Mouse (Mus musculus) stomach, embryonic 15.5 days (tissue): ENCODE measurements at regions not wholly inside any gene's neighbourhood (a gene's known extent, or its start where the extent isn't known, plus 50 kb on each side); places are given as distances from the start of the nearest gene placed in this dataset.

Source experiments
- ATAC-seq: fragments of 200-750 bp; cut with Nextera tagmentation; 2 replicates; pipeline ENCODE4 v1.8.0; 2017; ENCODE audit warnings: low read depth, moderate number of reproducible peaks, moderate TSS enrichment; ENCODE audit not compliant: insufficient read depth, low FRiP score
- H3K27ac ChIP-seq: fragments of 300-500 bp; sonication (generic); 2 replicates; pipeline ENCODE4 v1.5.1; 2015; ENCODE audit warnings: mild to moderate bottlenecking, inconsistent platforms
- H3K27me3 ChIP-seq: fragments of 300-500 bp; sonication (generic); replicated peaks from 2 replicates; pipeline ENCODE4 v1.6.1; 2015; ENCODE audit warnings: inconsistent platforms
- H3K36me3 ChIP-seq: fragments of 300-500 bp; sonication (generic); 2 replicates; pipeline ENCODE4 v1.6.1; 2015; ENCODE audit warnings: inconsistent platforms
- H3K4me1 ChIP-seq: fragments of 300-500 bp; sonication (generic); 2 replicates; pipeline ENCODE4 v1.6.1; 2015; ENCODE audit warnings: inconsistent platforms
- H3K4me2 ChIP-seq: fragments of 300-500 bp; sonication (generic); 2 replicates; pipeline ENCODE4 v1.6.1; 2015; ENCODE audit warnings: mild to moderate bottlenecking, inconsistent platforms
- H3K4me3 ChIP-seq: fragments of 300-500 bp; sonication (generic); replicated peaks from 2 replicates; pipeline ENCODE4 v1.5.1; 2015; ENCODE audit warnings: inconsistent platforms
- H3K9ac ChIP-seq: fragments of 300-500 bp; sonication (generic); 2 replicates; pipeline ENCODE4 v1.6.1; 2015; ENCODE audit warnings: inconsistent platforms
- H3K9me3 ChIP-seq: fragments of 300-500 bp; sonication (generic); 2 replicates; pipeline ENCODE4 v1.6.1; 2016; ENCODE audit warnings: inconsistent platforms
- WGBS: fragments of 180-500 bp; shearing (Covaris S2); methylation state at CpG from one replicate; pipeline ENCODE4 v1.1.7; 2015; 5-methylcytosine and 5-hydroxymethylcytosine counted together

- H3K27me3 ChIP-seq: peaks cover 35% of the 10 kb centered on the region
- no peak overlapping the region for H3K9ac ChIP-seq
- H3K27ac ChIP-seq: no peak overlapping the region
- H3K4me2 ChIP-seq: 0 out of 2 replicates have a peak overlapping the region, but pooled peaks have one; percentile 16
- no peaks in the 10 kb centered on the region; the same call in 1 of the 2 replicates for H3K4me1 ChIP-seq
- WGBS: 4% methylated on average over 15 of the region's 15 CpGs
- H3K36me3 ChIP-seq: no peaks in the 10 kb centered on the region
- ATAC-seq: no peak
- H3K9me3 ChIP-seq: no peaks in the 10 kb centered on the region
- 0 out of 2 replicates have a peak overlapping the region, but pooled peaks have one; percentile 3 for H3K4me3 ChIP-seq
Measured at GRCm38 (mm10) chr13:83739541-83740061, 235.8 kb downstream of the Mef2c start.

DNA sequence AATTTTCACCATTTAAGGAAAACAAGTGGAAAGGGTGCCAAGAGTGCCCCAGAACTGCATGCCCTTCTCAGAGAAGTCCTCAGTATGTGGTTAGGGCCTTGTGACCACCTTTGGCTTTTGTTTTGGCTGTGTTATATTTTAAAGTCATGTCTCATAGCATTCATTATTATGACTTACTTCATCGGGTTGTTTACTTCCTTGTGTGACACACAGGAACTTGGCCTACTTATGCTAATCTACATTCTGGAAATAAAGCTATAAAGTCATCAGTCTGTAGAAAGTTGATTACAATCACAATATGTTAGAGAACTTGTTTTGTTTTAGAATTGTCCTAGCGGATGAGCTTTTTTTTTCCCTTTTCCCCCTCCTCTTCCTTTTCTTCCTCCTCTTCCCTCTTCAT lies 236.3 kb downstream of the Mef2c start:
- Histone ChIP-seq H3K27ac (no peak overlapping the region), H3K36me3 (no peaks in the 10 kb centered on the region), H3K9me3 (no peaks in the 10 kb centered on the region), H3K27me3 (peaks cover 40% of the 10 kb centered on the region), H3K4me1 (no peaks in the 10 kb centered on the region; the same call in 1 of the 2 replicates), H3K4me3 (no peak overlapping the region), H3K4me2 (no peak overlapping the region), H3K9ac (no peak overlapping the region)
- WGBS: 46% methylated on average over 2 of the region's 2 CpGs
- no peak for ATAC-seq

- Histone ChIP-seq H3K27me3 (peaks cover 43% of the 10 kb centered on the region), H3K4me3 (no peak overlapping the region), H3K9ac (no peak overlapping the region), H3K9me3 (no peaks in the 10 kb centered on the region), H3K27ac (no peak overlapping the region), H3K4me1 (no peaks in the 10 kb centered on the region; the same call in 1 of the 2 replicates), H3K36me3 (no peaks in the 10 kb centered on the region), H3K4me2 (no peak overlapping the region)
- no peak for ATAC-seq
- 39% methylated on average over 4 of the region's 4 CpGs for WGBS
Measured at GRCm38 (mm10) chr13:83740771-83741170, 236.9 kb downstream of the Mef2c start.

DNA sequence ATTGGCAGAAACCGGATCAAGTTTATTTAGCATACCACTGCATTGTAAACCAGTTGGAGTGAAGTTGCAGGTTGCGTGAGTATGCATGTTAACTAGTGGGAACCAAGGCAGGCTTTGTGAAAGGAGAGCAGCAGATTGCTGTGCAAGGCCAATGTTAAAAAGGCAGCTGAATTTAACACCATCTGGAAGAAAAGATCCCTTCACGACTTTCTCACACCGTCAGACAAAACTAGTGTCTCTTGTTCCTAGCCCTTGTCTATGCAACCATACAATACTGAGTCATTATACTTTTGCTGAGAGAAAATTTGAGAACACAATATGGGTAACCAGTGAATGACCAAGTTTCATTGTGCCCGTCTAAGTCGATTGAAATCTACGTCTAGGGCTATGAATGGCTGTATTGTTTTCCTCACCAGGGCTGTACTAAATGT lies 237.8 kb downstream of the Mef2c start:
- Histone ChIP-seq H3K27me3 (peaks cover 39% of the 10 kb centered on the region), H3K4me3 (no peak overlapping the region), H3K4me2 (no peak overlapping the region), H3K9me3 (no peaks in the 10 kb centered on the region), H3K36me3 (no peaks in the 10 kb centered on the region), H3K9ac (no peak overlapping the region), H3K4me1 (no peaks in the 10 kb centered on the region; the same call in 1 of the 2 replicates), H3K27ac (no peak overlapping the region)
- 42% methylated on average over 7 of the region's 7 CpGs for WGBS
- ATAC-seq: no peak

DNA sequence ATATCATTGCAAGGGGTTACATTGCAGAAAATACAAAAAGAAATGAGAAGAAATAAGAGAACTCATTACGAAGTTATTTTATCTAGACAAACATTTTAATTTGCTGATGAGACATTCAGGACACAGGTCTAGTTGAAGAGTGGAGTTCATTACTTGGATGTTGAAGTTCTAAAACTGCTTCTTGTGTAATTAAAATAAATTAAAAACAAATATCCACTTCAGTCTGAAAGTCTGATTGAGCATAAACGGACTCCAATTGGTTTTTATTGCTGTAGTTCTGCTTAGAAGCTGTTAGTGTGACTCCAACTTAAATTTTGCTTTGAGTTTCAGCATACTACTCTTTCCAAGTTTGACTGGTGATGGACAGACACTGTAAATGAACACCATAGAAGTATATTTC lies 238.3 kb downstream of the Mef2c start:
- no peak overlapping the region for H3K9ac ChIP-seq
- no peaks in the 10 kb centered on the region for H3K36me3 ChIP-seq
- no peak overlapping the region for H3K27ac ChIP-seq
- 71% methylated on average over 2 of the region's 2 CpGs for WGBS
- peaks cover 38% of the 10 kb centered on the region for H3K27me3 ChIP-seq
- H3K4me3 ChIP-seq: no peak overlapping the region
- no peak overlapping the region for H3K4me2 ChIP-seq
- no peaks in the 10 kb centered on the region; the same call in 1 of the 2 replicates for H3K4me1 ChIP-seq
- no peak for ATAC-seq
- no peaks in the 10 kb centered on the region for H3K9me3 ChIP-seq

- H3K9me3 ChIP-seq: no peaks in the 10 kb centered on the region
- no peak overlapping the region for H3K4me2 ChIP-seq
- 64% methylated on average over 3 of the region's 3 CpGs for WGBS
- H3K4me3 ChIP-seq: no peak overlapping the region
- no peaks in the 10 kb centered on the region; the same call in 1 of the 2 replicates for H3K4me1 ChIP-seq
- no peak overlapping the region for H3K27ac ChIP-seq
- no peak overlapping the region for H3K9ac ChIP-seq
- peaks cover 33% of the 10 kb centered on the region for H3K27me3 ChIP-seq
- ATAC-seq: no peak
- H3K36me3 ChIP-seq: no peaks in the 10 kb centered on the region
Measured at GRCm38 (mm10) chr13:83742546-83742945, 238.7 kb downstream of the Mef2c start.

DNA sequence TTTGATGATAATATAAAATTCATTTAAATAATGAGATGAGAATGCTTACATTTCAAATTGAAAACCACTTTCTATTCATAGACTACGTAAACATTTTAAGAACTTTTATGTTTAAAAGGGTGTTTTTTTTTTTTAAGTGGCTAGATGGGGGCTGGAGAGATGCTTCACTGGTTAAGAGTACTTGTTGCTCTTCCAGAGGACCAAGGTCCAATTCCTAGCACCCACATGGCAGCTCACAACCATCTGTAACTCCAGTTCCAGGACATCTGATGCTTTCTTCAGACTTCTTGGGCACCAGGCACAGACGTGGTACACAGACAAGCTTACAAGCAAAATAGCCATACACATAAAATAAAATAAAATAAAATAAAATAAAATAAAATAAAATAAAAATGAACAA lies 239.5 kb downstream of the Mef2c start:
- H3K9me3 ChIP-seq: no peaks in the 10 kb centered on the region
- 81% methylated on average over 2 of the region's 2 CpGs for WGBS
- peaks cover 25% of the 10 kb centered on the region for H3K27me3 ChIP-seq

DNA sequence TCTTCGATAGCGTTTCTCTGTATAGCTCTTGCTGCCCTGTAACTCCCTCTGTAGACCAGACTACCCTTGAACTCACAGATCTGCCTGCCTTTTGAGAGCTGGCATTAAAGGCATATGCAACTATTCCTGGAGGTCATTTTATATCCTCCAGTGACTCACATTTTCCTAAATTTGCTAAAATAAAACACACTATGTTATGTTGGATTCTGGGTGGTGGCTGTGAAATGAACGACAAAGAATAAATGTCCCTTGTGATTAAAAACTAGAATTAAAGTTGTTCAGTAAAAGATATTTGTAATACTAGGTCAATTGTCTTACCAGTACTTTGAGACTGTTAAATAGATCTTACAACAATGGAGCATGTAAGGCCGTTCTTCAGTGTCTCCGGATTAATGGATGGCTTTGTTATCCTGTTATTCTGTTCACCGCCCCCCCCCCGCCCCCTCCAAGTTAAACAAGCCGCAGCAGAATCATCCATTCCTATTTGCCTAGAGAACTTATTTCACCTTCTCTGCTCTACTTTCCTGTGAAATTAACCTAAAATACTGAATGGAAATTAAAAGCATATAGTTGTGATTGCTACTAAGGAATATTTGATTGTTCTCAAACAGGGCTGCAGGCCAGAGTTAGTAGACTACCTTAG lies 240.4 kb downstream of the Mef2c start:
- Histone ChIP-seq H3K4me1 (no peaks in the 10 kb centered on the region), H3K27ac (no peak overlapping the region), H3K36me3 (no peaks in the 10 kb centered on the region), H3K9ac (no peak overlapping the region), H3K4me2 (peak overlapping the region; percentile 83), H3K4me3 (no peak overlapping the region), H3K9me3 (no peaks in the 10 kb centered on the region), H3K27me3 (peaks cover 23% of the 10 kb centered on the region)
- ATAC-seq: no peak
- WGBS: 49% methylated on average over 8 of the region's 8 CpGs

More for the DNA sequence above, 239.5 kb downstream of the Mef2c start:
- Histone ChIP-seq H3K36me3 (no peaks in the 10 kb centered on the region), H3K4me2 (no peak overlapping the region), H3K4me1 (no peaks in the 10 kb centered on the region; the same call in 1 of the 2 replicates), H3K4me3 (no peak overlapping the region), H3K9ac (no peak overlapping the region), H3K27ac (no peak overlapping the region)
- no peak for ATAC-seq

DNA sequence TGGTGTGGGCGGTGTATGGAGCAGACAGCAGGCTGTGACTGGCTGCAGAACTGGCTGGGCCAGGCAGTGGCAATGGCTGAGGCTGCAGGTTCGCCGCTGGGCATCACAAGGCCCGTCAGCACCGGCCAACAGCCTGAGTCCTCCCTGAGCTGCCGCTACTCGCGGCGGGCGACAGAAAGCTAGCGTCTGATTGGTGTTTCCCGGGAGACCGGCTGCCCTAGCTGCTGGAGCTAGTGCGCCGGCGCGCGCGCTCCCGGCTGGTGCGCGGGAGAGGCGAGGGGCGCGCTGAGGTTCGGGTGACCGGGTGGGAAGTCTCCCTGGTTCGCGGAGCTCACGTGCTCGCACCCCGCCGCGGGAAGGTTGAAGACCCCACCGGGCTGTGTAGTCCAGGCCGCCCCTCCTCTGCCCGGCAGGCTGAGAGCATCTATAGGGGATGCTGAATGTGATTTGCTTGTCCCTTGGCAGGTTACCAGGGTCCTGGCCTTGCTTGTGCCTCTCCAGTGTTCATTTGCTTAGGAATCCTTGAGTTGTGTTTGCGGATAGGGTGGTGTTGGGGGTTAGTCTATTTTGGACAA lies 241.2 kb downstream of the Mef2c start:
- Histone ChIP-seq H3K9ac (no peak overlapping the region), H3K27me3 (peaks cover 16% of the 10 kb centered on the region; the same call in 1 of the 2 replicates), H3K4me3 (peak overlapping the region; percentile 45), H3K4me1 (no peaks in the 10 kb centered on the region), H3K4me2 (peak overlapping the region; percentile 83), H3K36me3 (no peaks in the 10 kb centered on the region), H3K27ac (no peak overlapping the region), H3K9me3 (no peaks in the 10 kb centered on the region)
- 1% methylated on average over 38 of the region's 38 CpGs for WGBS
- peak; percentile 82 for ATAC-seq

- 81% methylated on average over 5 of the region's 5 CpGs for WGBS
- ATAC-seq: no peak
- Histone ChIP-seq H3K4me1 (no peaks in the 10 kb centered on the region), H3K27ac (no peak overlapping the region), H3K9ac (no peak overlapping the region), H3K36me3 (no peaks in the 10 kb centered on the region), H3K4me3 (no peak overlapping the region), H3K9me3 (no peaks in the 10 kb centered on the region), H3K4me2 (no peak overlapping the region), H3K27me3 (peaks cover 8% of the 10 kb centered on the region; the same call in 1 of the 2 replicates)
Measured at GRCm38 (mm10) chr13:83745961-83746360, 242.1 kb downstream of the Mef2c start.

GRCm38 (mm10) chr13:83747671-83748070 lies 243.8 kb downstream of the Mef2c start:
- 60% methylated on average over 3 of the region's 3 CpGs for WGBS
- H3K4me1 ChIP-seq: no peaks in the 10 kb centered on the region
- peaks cover 8% of the 10 kb centered on the region; the same call in 1 of the 2 replicates for H3K27me3 ChIP-seq
- H3K9ac ChIP-seq: no peak overlapping the region
- H3K9me3 ChIP-seq: no peaks in the 10 kb centered on the region
- no peak for ATAC-seq
- H3K4me3 ChIP-seq: no peak overlapping the region
- H3K36me3 ChIP-seq: no peaks in the 10 kb centered on the region
- no peak overlapping the region for H3K4me2 ChIP-seq
- H3K27ac ChIP-seq: no peak overlapping the region
